Mouse (Mus musculus) heart, postnatal 10 days (tissue): ENCODE data around the gene Copg1. TPM values are rescaled to one million over a fixed set of nuclear protein-coding genes. Genes with fewer than 3 reads are reported as not detected.
A peak's percentile ranks its signal among the peaks of the same experiment; 100 is the strongest.

Source experiments
- DNase-seq, 2 experiments: peaks; one replicate each; pipeline ENCODE4 v3.0.0; 2021
- intact Hi-C: fragments of 180-260 bp; cut with DNase I; formaldehyde crosslinking; loops from one replicate; pipeline ENCODE4 v1.15.1; 2025
- total RNA-seq, 2 experiments: library from RNA; stranded (reverse); gene quantifications; 2 replicates each; pipeline ENCODE4 v1.2.3; 2021

Gene Copg1
- total RNA-seq, 2 experiments from 2014 or later, result 65.8 to 72.8 TPM

- DNase-seq, result no peak
- intact Hi-C loops, result no loop called here
Measured at GRCm38 (mm10) chr6:87873963-87874362, 13.7 kb upstream of the Copg1 start.

- intact Hi-C loops, result no loop called here
- peak; percentile 80 to 83 for DNase-seq
Measured at GRCm38 (mm10) chr6:87875083-87875482, 12.5 kb upstream of the Copg1 start.

DNA sequence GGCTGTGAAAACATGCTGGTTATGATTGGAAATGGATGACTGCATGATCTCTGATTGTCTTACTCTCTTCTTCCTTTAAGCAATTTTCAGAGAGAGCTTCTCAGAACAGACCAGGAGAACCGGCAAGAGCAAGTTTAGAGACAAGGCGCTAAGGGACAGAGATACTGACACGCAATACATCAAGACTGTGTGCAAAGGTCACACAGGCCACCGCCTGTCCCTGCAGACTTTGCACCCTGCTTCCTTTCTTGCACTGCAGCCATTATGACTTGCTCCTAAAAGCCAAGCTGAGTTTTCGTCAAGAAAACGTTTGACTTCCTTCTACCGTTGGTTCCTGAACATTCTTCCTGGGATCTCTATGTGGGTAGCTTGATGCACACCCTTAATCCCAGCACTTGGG lies 12.1 kb upstream of the Copg1 start:
- intact Hi-C loops, result no loop called here
- no peak for DNase-seq

DNA sequence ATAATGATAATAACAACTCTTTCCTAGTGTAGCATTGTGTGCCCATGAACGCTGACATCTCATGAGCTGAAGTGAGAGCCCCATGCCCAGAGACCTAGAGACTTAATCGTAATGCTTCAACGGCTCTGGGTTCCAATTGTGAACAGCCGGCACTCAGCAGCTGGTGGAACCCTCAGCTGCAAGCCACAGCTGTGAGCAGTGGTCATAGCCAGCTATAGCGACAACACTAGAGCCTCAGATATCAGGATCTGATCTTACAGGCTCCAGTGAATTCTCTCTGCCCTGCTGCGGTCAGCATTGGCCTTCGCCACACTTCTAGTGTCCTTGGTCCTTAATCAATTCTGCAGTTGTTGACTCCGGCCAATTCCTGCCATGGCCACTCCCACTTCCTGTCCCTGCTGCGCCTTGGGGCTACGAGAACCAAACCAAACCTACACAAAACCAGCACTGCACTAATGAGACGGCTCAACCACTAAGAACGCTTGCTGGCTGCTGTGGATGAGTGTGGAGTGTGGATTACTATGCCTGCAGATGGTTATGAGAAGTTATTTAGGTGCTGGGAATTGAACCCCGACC lies 11.5 kb upstream of the Copg1 start:
- intact Hi-C loops, result no loop called here

DNA sequence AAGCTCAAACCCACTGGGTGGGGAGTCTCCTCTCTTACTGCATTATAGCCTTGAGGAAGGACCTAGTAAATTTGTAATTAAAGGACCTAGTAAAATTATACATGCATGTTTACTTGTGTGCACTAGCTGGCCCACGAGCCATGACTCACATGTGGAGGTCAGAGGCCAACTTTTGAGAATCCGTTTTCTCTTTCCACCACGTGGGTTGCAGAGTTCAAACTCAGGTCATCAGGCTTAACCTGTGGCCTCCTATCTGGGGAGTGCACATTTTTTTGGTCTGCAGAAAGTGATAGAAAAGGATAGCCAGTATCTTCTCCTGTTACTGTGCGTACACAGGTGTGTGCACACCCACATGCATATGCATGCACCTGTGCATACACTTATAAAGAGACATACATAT lies 8.6 kb upstream of the Copg1 start:
- intact Hi-C loops, result no loop called here
- DNase-seq, result no peak

More for the DNA sequence above, 11.5 kb upstream of the Copg1 start:
- peak; percentile 40 to 58 for DNase-seq

DNA sequence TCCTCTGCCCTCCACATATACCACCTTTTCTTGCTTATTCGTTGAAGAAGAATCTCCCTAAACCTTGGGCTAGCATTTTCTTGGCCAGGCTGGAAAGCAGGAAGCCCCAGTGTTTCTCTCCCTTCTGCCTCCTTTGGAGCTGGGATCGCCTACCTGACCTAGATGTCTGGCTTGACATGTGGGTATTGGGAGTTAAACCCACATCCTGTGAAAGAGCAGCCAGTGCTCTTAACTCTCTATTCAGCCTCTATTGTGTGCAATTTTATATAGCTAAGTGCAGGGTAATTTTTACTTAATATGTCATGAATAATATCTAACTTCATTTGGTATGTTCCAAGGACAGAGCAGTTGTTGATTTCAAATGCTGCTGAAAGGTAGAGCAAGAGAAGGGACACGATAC lies 8.0 kb upstream of the Copg1 start:
- no peak for DNase-seq
- intact Hi-C loops, result no loop called here

- intact Hi-C loops, result no loop called here
- no peak for DNase-seq
Measured at GRCm38 (mm10) chr6:87882221-87882620, 5.4 kb upstream of the Copg1 start.

DNA sequence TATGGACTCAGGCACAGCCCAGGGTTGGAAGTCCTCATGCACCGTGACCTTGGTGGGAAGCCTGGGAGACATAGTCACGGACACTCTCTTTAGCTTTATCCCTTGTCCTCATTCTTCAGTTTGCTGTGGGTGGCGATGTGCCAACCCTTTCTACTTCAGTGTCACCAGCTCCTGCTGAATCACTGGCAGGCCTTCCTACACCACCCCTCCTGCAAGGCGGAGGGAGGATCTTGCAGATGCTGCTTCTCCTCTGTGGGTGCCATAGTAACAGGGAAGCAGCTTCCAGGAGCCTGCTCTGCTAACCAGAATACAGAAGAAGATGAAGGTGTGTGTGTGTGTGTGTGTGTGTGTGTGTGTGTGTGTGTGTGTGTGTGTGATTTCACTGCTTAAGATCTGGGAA lies 4.8 kb upstream of the Copg1 start:
- intact Hi-C loops, result no loop called here
- peak in 1 of 2 experiments; percentile 26 for DNase-seq

- intact Hi-C loops, result loop anchor here (2.0 to 5.0 kb wide), 2 partner anchors 34 to 48 kb away; partner anchors contain the start of genes Cnbp and Isy1
- no peak for DNase-seq
Measured at GRCm38 (mm10) chr6:87886721-87887120, 893 bp upstream of the Copg1 start.

DNA sequence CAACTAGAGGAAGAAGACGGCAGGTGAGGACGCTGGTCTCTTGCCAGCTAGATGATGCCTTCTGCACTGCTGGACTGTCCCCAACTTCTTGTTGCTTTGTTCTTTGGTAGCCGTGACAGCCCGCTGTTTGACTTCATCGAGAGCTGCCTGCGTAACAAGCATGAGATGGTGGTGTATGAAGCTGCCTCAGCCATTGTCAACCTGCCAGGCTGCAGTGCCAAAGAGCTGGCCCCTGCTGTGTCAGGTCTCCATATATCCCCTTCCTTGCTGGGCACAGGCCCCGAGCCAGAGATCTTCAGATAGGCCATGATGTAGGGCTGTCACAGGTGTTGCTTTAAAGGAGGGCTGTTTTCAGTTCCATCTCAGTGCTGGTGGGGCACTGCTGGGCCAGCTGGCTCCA lies 6.3 kb downstream of the Copg1 start:
- DNase-seq, result no peak
- intact Hi-C loops, result no loop called here

DNA sequence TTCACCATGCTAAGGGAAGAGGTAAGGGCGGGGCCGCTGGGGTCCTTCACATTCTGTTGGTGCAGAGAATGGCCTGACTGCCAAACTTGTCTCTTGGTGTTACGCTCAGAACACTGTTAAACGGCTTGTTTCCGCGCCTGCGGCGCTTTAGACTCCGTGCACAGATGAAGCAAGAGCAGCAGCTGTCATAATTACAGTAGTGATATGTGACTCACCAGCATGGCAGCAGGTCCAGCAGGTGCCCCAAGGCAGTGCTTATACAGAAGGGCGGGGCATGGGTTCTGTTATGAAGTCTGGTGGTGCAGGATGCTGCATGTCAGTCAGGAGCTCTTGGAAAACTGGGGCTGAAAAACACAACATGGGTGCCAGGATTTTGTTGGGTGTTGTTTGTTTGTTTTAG lies 10.4 kb downstream of the Copg1 start:
- intact Hi-C loops, result no loop called here
- no peak for DNase-seq

- intact Hi-C loops, result loop anchor here (1.0 kb wide), 1 partner anchor 91 kb away; no protein-coding TSS in a partner anchor
Measured at GRCm38 (mm10) chr6:87906632-87907031, 19.0 kb downstream of the Copg1 start.

GRCm38 (mm10) chr6:87909181-87909580 lies 21.6 kb downstream of the Copg1 start:
- intact Hi-C loops, result no loop called here
- no peak for DNase-seq

More at GRCm38 (mm10) chr6:87906632-87907031, 19.0 kb downstream of the Copg1 start:
- no peak for DNase-seq

GRCm38 (mm10) chr6:87911559-87911958 lies 23.9 kb downstream of the Copg1 start:
- no peak for DNase-seq
- intact Hi-C loops, result loop anchor here (5.0 kb wide), 3 partner anchors 71 to 196 kb away; partner anchors contain the start of gene H1fx

- DNase-seq, result peak; percentile 69 to 71
- intact Hi-C loops, result loop anchor here (5.0 kb wide), 3 partner anchors 69 to 194 kb away; partner anchors contain the start of gene H1fx
Measured at GRCm38 (mm10) chr6:87913661-87914325, 26.2 kb downstream of the Copg1 start, which contains the start of gene Hmces. Gene Hmces (plus strand): TSS chr6:87913935.

DNA sequence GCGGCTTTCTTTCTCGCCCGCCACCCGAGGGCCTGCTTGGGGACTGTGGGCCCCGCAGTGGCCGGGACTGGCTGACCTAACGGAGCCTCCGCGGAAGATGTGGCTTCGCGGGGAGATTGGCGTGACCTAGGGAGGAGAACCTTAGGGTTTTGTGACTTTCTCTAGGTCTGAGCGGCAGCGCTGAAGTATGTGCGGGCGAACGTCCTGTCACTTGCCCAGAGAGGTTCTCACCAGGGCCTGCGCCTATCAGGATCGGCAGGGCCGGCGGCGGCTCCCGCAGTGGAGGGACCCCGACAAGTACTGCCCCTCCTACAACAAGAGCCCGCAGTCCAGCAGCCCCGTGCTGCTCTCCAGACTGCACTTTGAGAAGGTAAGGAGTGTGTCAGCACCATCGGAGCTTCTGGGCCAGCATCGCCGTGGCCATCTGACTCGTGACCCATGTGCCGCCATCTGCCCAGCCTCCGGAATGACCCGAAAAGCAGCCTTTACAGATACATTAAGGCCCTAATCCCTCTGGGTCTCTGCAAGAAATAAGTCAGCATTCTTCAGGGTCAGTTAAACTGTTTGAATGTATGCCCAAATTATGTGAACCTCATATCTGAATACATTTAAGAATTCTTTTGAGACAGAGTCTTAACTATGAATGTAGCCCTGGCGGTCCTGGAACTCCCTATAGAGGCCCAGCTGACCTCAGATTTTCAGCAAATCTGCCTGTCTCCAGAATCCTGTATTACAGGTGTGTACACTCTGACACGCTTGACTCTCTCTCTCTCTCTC lies 26.9 kb downstream of the Copg1 start:
- peak; percentile 66 to 68 for DNase-seq

GRCm38 (mm10) chr6:87915939-87916338 lies 28.3 kb downstream of the Copg1 start:
- no peak for DNase-seq
- intact Hi-C loops, result no loop called here

More for the DNA sequence above, 26.9 kb downstream of the Copg1 start:
- intact Hi-C loops, result loop anchor here (5.0 kb wide), 3 partner anchors 68 to 193 kb away; partner anchors contain the start of gene H1fx

GRCm38 (mm10) chr6:87921201-87921600 lies 33.6 kb downstream of the Copg1 start:
- no peak for DNase-seq
- intact Hi-C loops, result no loop called here

DNA sequence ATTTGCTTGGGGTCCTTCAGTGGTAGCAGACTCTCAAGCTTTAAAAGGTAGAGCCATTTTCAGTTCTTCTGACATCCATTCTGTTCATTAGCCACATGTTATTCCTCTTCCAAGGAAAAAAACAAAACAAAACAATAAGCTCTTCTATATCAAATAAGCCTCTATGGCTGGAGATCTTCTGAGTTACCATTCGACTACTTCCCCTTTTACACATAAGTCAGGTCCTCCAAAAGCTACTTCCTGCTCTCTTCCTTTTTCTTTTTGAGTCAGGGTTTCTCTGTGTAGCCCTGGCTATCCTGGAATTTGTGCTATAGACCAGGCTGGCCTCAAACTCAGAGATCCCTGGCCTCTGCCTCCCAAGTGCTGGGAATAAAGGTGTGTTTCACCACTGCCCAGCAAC lies 36.0 kb downstream of the Copg1 start:
- intact Hi-C loops, result no loop called here

DNA sequence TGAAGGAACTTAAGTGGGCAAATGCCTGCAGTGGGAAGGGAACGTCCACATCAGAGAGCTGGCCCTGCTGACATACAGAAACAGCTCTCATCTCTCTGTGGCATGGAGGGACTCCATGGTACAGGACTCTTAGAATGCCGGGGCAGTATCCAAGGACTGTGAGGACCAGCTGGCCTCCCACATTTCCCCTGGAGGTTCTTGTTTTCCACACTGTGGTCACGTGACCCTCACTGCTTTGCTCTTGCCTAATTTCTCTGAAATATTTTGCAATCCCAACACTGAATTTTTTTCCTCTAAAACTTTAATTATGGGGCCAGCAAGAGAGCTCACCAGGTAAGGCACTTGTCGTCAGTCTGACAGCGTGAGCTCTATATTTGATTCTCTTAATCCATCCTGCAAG lies 47.4 kb downstream of the Copg1 start:
- DNase-seq, result no peak

More for the DNA sequence above, 36.0 kb downstream of the Copg1 start:
- DNase-seq, result no peak

DNA sequence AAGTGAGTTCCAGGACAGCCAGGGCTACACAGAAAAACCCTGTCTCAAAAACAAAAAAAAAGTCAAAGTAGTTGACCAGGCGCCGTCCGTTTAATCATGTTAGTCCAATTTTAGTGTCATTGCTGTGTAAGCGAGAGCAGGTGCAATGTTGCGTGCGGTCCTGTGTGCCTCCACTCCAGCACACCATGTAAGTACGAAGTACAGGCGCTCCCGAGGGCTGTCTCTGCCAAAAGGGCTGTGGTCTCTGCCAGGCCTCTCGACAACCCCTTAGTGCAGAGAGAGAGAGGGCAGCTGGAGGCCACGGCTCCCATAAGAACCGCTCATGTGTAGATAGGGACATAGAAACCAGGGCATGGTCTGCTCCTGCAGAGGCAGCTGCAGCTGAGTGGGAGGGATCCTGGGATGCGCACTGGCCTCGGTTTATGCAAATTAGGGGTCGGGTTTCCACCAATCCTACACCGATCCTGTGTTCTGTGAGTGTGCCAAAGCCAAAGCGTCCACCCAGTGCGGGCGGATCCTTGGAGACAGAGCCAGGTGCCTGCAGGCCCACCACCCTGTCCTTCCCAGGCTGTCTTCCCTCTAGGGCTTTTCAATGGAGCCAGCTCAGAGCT lies 49.7 kb downstream of the Copg1 start:
- DNase-seq, result peak; percentile 52 to 53
- intact Hi-C loops, result no loop called here

More for the DNA sequence above, 47.4 kb downstream of the Copg1 start:
- intact Hi-C loops, result no loop called here
